Mouse (Mus musculus) spleen, adult 2 months (tissue): ENCODE measurements around the gene Gm16253.

Experiments
- CTCF ChIP-seq: fragments of 200-500 bp; IDR thresholded peaks from 2 replicates; pipeline ENCODE4 v1.5.1; 2011; ENCODE audit warnings: mild to moderate bottlenecking, inconsistent platforms; ENCODE audit not compliant: insufficient read depth, insufficient read length, insufficient replicate concordance; ENCODE audit errors: extremely low read depth
- POLR2A ChIP-seq: fragments of 200-500 bp; IDR thresholded peaks from 2 replicates; pipeline ENCODE4 v1.6.1; 2011; ENCODE audit warnings: low read depth, low read length, inconsistent platforms

DNA sequence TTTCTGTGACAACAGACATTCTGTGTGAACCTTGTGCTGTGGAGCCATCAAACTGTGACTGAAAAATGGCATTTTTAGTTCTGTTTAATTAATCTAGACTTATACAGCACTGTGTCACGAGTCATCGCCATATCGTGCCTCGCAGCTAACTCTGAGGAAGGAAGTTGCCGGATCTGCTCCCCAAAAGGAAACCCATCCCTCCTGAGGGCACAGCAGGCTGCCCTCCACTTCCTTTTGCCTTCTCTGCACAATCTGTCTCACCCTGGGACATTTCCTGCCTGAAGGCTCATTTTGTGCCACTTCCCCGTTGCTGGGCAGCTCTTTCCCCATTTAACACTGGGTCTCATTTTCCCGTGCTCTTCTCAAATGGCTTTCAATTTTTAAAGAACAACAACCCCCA is 12.2 kb upstream of the Gm16253 start:
- no peak for TF ChIP-seq CTCF
- no peak for TF ChIP-seq POLR2A
